Mouse (Mus musculus) heart, adult 8-10 months (tissue): ENCODE results near the gene Mxra7. TPM values are rescaled to one million over a fixed set of nuclear protein-coding genes. Genes with fewer than 3 reads are reported as not detected.

ENCODE experiments used
- DNase-seq: peaks from one replicate; pipeline ENCODE4 v3.0.0; 2022; ENCODE audit warnings: low spot score
- total RNA-seq, 4 experiments: library from RNA; stranded (reverse); gene quantifications; 2 replicates each; pipeline ENCODE4 v1.2.4; 2022

Mxra7 gene
- total RNA-seq, 4 experiments from 2014 or later: 14.2 to 20.8 (median 18.2) TPM

- no peak for DNase-seq
These were observed 43.6 kb downstream of the Mxra7 start for GRCm38 (mm10) chr11:116784221-116784620.

DNA sequence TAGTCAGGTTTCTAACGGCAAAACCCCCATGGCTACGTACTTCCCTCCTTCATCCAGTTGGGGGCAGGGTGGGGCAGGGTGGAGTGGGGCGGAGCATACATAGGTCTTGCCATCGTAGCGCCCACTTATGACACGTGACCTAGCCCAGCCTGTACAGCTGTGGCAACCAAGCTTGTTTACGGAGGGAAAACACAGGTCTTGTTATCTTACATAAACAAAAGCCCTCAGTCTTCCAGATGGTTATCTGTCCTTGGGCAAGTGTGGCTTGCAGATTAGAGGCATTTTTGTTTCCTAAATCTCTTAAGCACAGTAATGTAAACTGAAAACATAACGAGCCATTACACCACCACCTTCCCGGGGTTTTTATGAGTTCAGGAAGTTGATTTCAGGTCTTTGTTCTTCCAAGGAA, 45.1 kb downstream of the Mxra7 start:
- DNase-seq: no peak

GRCm38 (mm10) chr11:116775407-116775806, 52.4 kb downstream of the Mxra7 start, which contains the start of gene St6galnac1:
Gene St6galnac1 (minus strand): TSS chr11:116775507.
- no peak for DNase-seq

DNA sequence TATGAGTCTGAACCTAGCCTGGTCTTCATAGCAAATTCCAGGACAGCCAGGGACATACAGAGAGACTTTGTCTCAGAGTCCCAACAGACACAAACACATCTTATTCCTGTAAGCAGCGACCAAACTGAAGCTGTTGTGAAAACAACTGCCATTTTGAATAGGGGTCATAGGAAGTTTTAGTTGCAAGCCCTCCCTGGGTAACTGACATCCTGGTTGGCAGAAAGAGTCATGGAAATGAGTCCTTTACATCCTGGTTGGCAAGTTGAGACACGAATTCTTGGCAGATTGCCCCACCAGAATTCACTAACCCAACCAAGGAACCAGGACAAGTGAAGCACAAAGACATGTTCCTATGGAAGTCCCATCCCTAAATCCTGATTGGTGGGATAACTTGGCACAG, 54.6 kb downstream of the Mxra7 start:
- DNase-seq: no peak

DNA sequence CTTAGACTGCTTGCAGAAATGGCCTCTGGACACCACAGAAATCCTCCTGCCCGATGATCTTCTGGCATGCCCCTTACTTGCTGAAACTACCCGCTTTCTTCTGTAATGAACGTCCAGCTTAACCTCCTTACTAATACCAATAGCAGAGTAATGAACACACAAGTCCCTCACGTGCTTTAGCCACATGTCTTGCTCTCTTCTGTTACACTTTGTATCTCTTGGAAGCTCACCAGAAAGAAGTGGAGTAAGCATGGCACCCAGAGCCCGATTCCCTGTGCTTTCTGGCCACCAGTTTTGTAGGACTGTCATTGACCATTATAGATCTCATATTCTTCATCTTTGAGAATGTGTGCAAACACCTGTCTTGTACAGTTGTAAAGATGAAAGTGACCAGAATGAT, 58.0 kb downstream of the Mxra7 start:
- DNase-seq: no peak

- no peak for DNase-seq
These were observed 62.9 kb downstream of the Mxra7 start for GRCm38 (mm10) chr11:116764946-116765345.

GRCm38 (mm10) chr11:116764346-116764745, 63.5 kb downstream of the Mxra7 start:
- no peak for DNase-seq

DNA sequence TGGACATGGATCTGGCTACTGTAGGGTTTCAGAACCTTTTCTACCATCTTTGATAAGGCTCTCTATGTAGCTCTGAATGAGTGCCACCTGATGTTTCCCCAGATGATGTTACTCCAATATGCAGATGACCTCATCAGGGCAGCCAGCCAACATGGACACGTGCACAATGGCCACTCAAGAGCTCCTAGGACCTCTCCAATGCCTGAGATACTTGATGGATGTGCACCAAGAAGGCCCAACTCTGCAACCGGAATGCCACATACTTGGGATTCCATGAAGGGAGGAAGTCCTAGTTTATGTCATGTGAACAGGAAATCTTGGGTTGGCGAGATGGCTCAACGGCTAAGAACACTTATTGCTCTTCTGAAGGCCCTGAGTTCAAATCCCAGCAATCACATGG, 72.7 kb downstream of the Mxra7 start:
- no peak for DNase-seq

- DNase-seq: peak; percentile 57
These were observed 74.0 kb downstream of the Mxra7 start for GRCm38 (mm10) chr11:116753674-116754470.

Other genes starting within 250 kb of the Mxra7 start
- 10 to 100 TPM; 27.4 to 33.1 (median 29.8) TPM for gene Ube2o, start 246.6 kb downstream of the Mxra7 start, total RNA-seq
- not detected for gene Aanat, start 241.6 kb downstream of the Mxra7 start, total RNA-seq
- 10 to 100 TPM in 3 of 4 experiments, 1 to 10 TPM in 1; 8.7 to 12.6 (median 10.6) TPM for gene Rhbdf2, start 201.0 kb downstream of the Mxra7 start, total RNA-seq
- gene Prcd, start 174.5 kb downstream of the Mxra7 start, total RNA-seq: 1 to 10 TPM; 1.4 to 2.0 (median 1.8) TPM
- 10 to 100 TPM; 40.6 to 64.1 (median 43.0) TPM for gene Cygb, start 173.7 kb downstream of the Mxra7 start, total RNA-seq
- gene St6galnac1, start 52.5 kb downstream of the Mxra7 start, total RNA-seq: not detected
- gene Mettl23, start 15.2 kb upstream of the Mxra7 start, total RNA-seq: 10 to 100 TPM; 36.9 to 38.6 (median 38.1) TPM
- 10 to 100 TPM; 28.5 to 39.4 (median 35.9) TPM for gene Jmjd6, start 15.4 kb upstream of the Mxra7 start, total RNA-seq
- 10 to 100 TPM; 27.3 to 33.6 (median 29.7) TPM for gene Mfsd11, start 24.4 kb upstream of the Mxra7 start, total RNA-seq
- gene Srsf2, start 25.0 kb upstream of the Mxra7 start, total RNA-seq: 100 to 1,000 TPM in 2 of 4 experiments, 10 to 100 TPM in 2; 85.5 to 126 (median 103) TPM
- under 1 TPM in 3 of 4 experiments, not detected in 1; 0.14 to 0.78 (median 0.19) TPM for gene Mgat5b, start 90.8 kb upstream of the Mxra7 start, total RNA-seq